Mouse (Mus musculus): ENCODE results near the gene Dhfr.

DNA sequence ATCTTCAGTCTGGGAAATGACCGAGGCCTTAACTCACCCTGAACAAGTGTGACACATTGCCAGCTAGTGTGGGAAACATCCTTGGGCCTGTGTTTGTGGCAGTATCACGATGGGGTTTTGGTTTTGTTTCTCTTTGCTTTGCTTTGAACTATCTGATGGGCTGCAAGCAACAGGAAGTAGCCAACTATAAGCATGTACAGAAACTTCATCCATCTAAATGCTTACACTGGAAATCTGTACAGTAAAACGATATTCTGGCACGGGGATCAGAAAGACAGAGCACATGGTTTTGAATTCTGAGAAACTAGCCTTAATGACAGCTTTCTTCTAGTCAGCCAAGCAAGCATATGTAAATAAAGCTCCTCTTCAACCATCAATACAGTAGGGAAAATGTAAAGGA is 570 bp upstream of the Dhfr start:
- TF ChIP-seq CTCF (IDR thresholded peaks at IDR 0.05; ENCODE audit: insufficient read depth, low read depth, low read length) (no peak), POLR2A (IDR thresholded peaks at IDR 0.05; ENCODE audit: insufficient read depth, low read depth, low read length) (no peak)
